Mouse (Mus musculus): ENCODE measurements around the gene Frem1. TPM values are rescaled to one million over a fixed set of nuclear protein-coding genes. Genes with fewer than 3 reads are reported as not detected.

Frem1 gene
- total and polyA plus RNA-seq, 3 experiments: not detected

GRCm38 (mm10) chr4:82890585-82890984, 161.6 kb downstream of the Frem1 start:
- dilution Hi-C loops (cut with MboI; ENCODE audit: extremely low pct_ligation_motif_present, extremely low pct_unique_long_range_greater_than_20kb, low sequenced_read_pairs): no loop called here
- in situ Hi-C loops (cut with MboI; ENCODE audit: low pct_ligation_motif_present, low pct_unique_long_range_greater_than_20kb, low sequenced_read_pairs): no loop called here
- H3K4me2 ChIP-seq (ENCODE audit: insufficient read depth, low read depth, poor library complexity, severe bottlenecking): no peak overlapping the region
- DNase-seq (ENCODE audit: extremely low read depth): no peak
- TF ChIP-seq PAX5 (IDR thresholded peaks at IDR 0.05; ENCODE audit: low read length) (no peak), NELFE (IDR thresholded peaks at IDR 0.05; ENCODE audit: low read depth, low read length) (no peak), NRF1 (IDR thresholded peaks at IDR 0.05; ENCODE audit: low read depth, low read length) (no peak), MAFK (IDR thresholded peaks at IDR 0.05; ENCODE audit: insufficient replicate concordance, low read length) (no peak), BHLHE40 (IDR thresholded peaks at IDR 0.05; ENCODE audit: low read depth, low read length) (no peak), UBTF (IDR thresholded peaks at IDR 0.05; ENCODE audit: low read depth, low read length) (no peak), TCF12 (IDR thresholded peaks at IDR 0.05; ENCODE audit: low read depth, low read length) (no peak), GABPA (IDR thresholded peaks at IDR 0.05; ENCODE audit: insufficient replicate concordance, low read depth, low read length) (no peak)
- no peaks in the 10 kb centered on the region for H3K36me3 ChIP-seq (replicated peaks in 1 of 2; ENCODE audit: control insufficient read depth in 1 of 2, insufficient read depth in 1 of 2, low read length in 1 of 2)
- H3K27me3 ChIP-seq (replicated peaks): no peaks in the 10 kb centered on the region
- H3K27ac ChIP-seq (ENCODE audit: insufficient read depth, low read depth): no peak overlapping the region
- no peaks in the 10 kb centered on the region for H3K4me1 ChIP-seq (ENCODE audit: control insufficient read depth in 1 of 2, insufficient read depth in 2 of 2)
- no peaks in the 10 kb centered on the region for H3K79me2 ChIP-seq (replicated peaks; ENCODE audit: control insufficient read depth, extremely low read depth, insufficient read depth, poor library complexity, severe bottlenecking)
- no peak overlapping the region for H3K4me3 ChIP-seq (replicated peaks in 1 of 3; ENCODE audit: low read depth in 2 of 3, low read length in 2 of 3, poor library complexity in 1 of 3)
- no peak overlapping the region for H3K9ac ChIP-seq (ENCODE audit: insufficient read depth, low read depth)
- H3K9me3 ChIP-seq (replicated peaks; ENCODE audit: low read length): no peaks in the 10 kb centered on the region

DNA sequence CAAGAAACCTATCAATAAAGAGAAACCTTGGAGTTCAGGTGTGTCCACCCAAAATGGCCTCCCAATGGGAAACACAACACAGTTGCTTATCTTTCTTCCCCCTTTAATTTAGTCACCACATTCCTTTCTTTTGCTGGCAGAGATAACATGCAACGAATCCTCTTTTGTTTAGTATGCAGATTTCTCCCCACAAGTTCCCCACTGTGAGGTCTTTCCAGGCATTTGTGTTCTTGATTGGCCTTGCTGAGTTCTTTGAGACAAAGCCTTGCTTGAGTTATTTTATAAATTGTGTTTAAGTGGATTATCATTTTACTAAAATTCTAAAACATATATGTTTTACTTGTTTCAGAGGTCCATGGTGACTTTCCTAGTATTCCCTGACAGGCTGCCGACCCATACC, 166.0 kb downstream of the Frem1 start:
- no peaks in the 10 kb centered on the region for H3K9me3 ChIP-seq (replicated peaks; ENCODE audit: low read length)
- TF ChIP-seq IRF4 (IDR thresholded peaks at IDR 0.05; ENCODE audit: low read depth, low read length) (no peak), NRF1 (IDR thresholded peaks at IDR 0.05; ENCODE audit: low read depth, low read length) (no peak), MEF2A (IDR thresholded peaks at IDR 0.05; ENCODE audit: borderline replicate concordance, low read depth, low read length) (no peak), ZC3H11A (IDR thresholded peaks at IDR 0.05; ENCODE audit: low read depth, low read length) (no peak), MAZ (IDR thresholded peaks at IDR 0.05; ENCODE audit: low read depth, low read length) (no peak)

GRCm38 (mm10) chr4:82885535-82885913, 166.6 kb downstream of the Frem1 start:
- TF ChIP-seq ZC3H11A (IDR thresholded peaks at IDR 0.05; ENCODE audit: low read depth, low read length): no peak
- no peak for TF ChIP-seq GABPA (IDR thresholded peaks at IDR 0.05; ENCODE audit: insufficient replicate concordance, low read depth, low read length)
- TF ChIP-seq TCF12 (IDR thresholded peaks at IDR 0.05; ENCODE audit: low read depth, low read length): no peak
- TF ChIP-seq SIN3A (IDR thresholded peaks at IDR 0.05; ENCODE audit: low read length): no peak
- TF ChIP-seq CHD2 (IDR thresholded peaks at IDR 0.05; ENCODE audit: low read length): no peak
- TF ChIP-seq KAT2A (IDR thresholded peaks at IDR 0.05; ENCODE audit: insufficient replicate concordance, low read length): no peak
- TF ChIP-seq MXI1 (IDR thresholded peaks at IDR 0.05; ENCODE audit: low read depth, low read length): no peak
- no peak for TF ChIP-seq NRF1 (IDR thresholded peaks at IDR 0.05; ENCODE audit: low read depth, low read length)
- TF ChIP-seq ELF1 (IDR thresholded peaks at IDR 0.05; ENCODE audit: low read depth, low read length): no peak
- no peak for TF ChIP-seq POLR2A (IDR thresholded peaks at IDR 0.05; ENCODE audit: low read depth, low read length)
- TF ChIP-seq JUN (IDR thresholded peaks at IDR 0.05; ENCODE audit: insufficient read depth, low read depth, low read length): no peak
- TF ChIP-seq ZKSCAN1 (IDR thresholded peaks at IDR 0.05; ENCODE audit: borderline replicate concordance, low read depth, low read length): no peak
- H3K9ac ChIP-seq (ENCODE audit: insufficient read depth, low read depth): no peak overlapping the region
- H3K4me2 ChIP-seq (ENCODE audit: insufficient read depth, low read depth, poor library complexity, severe bottlenecking): no peak overlapping the region
- H3K4me3 ChIP-seq (replicated peaks in 1 of 3; ENCODE audit: low read depth in 2 of 3, low read length in 2 of 3, poor library complexity in 1 of 3): no peak overlapping the region
- H3K27me3 ChIP-seq (replicated peaks): no peaks in the 10 kb centered on the region
- no peak overlapping the region for H3K27ac ChIP-seq (ENCODE audit: insufficient read depth, low read depth)
- H3K9me3 ChIP-seq (replicated peaks; ENCODE audit: low read length): no peaks in the 10 kb centered on the region
- 0 out of 4 replicates have a peak, but pooled peaks cover 0 to 2% of the 10 kb centered on the region in 2 experiments for H3K4me1 ChIP-seq (ENCODE audit: control insufficient read depth in 1 of 2, insufficient read depth in 2 of 2)
- dilution Hi-C loops (cut with MboI; ENCODE audit: extremely low pct_ligation_motif_present, extremely low pct_unique_long_range_greater_than_20kb, low sequenced_read_pairs) (no loop called here), in situ Hi-C loops (cut with MboI; ENCODE audit: low pct_ligation_motif_present, low pct_unique_long_range_greater_than_20kb, low sequenced_read_pairs) (no loop called here)
- DNase-seq (ENCODE audit: extremely low read depth): no peak
- no peaks in the 10 kb centered on the region for H3K36me3 ChIP-seq (replicated peaks in 1 of 2; ENCODE audit: control insufficient read depth in 1 of 2, insufficient read depth in 1 of 2, low read length in 1 of 2)
- no peaks in the 10 kb centered on the region for H3K79me2 ChIP-seq (replicated peaks; ENCODE audit: control insufficient read depth, extremely low read depth, insufficient read depth, poor library complexity, severe bottlenecking)

More for the DNA sequence above, 166.0 kb downstream of the Frem1 start:
- no peaks in the 10 kb centered on the region for H3K36me3 ChIP-seq (replicated peaks in 1 of 2; ENCODE audit: control insufficient read depth in 1 of 2, insufficient read depth in 1 of 2, low read length in 1 of 2)
- in situ Hi-C loops (cut with MboI; ENCODE audit: low pct_ligation_motif_present, low pct_unique_long_range_greater_than_20kb, low sequenced_read_pairs): no loop called here
- H3K4me3 ChIP-seq (replicated peaks in 1 of 3; ENCODE audit: low read depth in 2 of 3, low read length in 2 of 3, poor library complexity in 1 of 3): no peak overlapping the region
- H3K4me2 ChIP-seq (ENCODE audit: insufficient read depth, low read depth, poor library complexity, severe bottlenecking): no peak overlapping the region
- no peak overlapping the region for H3K9ac ChIP-seq (ENCODE audit: insufficient read depth, low read depth)
- dilution Hi-C loops (cut with MboI; ENCODE audit: extremely low pct_ligation_motif_present, extremely low pct_unique_long_range_greater_than_20kb, low sequenced_read_pairs): no loop called here
- H3K4me1 ChIP-seq (ENCODE audit: control insufficient read depth in 1 of 2, insufficient read depth in 2 of 2): 0 out of 4 replicates have a peak, but pooled peaks cover 0 to 2% of the 10 kb centered on the region in 2 experiments
- no peaks in the 10 kb centered on the region for H3K79me2 ChIP-seq (replicated peaks; ENCODE audit: control insufficient read depth, extremely low read depth, insufficient read depth, poor library complexity, severe bottlenecking)
- H3K27me3 ChIP-seq (replicated peaks): no peaks in the 10 kb centered on the region
- no peak for DNase-seq (ENCODE audit: extremely low read depth)
- no peak overlapping the region for H3K27ac ChIP-seq (ENCODE audit: insufficient read depth, low read depth)

Measured in CH12.LX (cell line).